Mouse (Mus musculus): ENCODE measurements around the gene Kiz. TPM values are rescaled to one million over a fixed set of nuclear protein-coding genes. Genes with fewer than 3 reads are reported as not detected.
A peak's percentile ranks its signal among the peaks of the same experiment; 100 is the strongest.

Gene Kiz
- total and polyA plus RNA-seq, 2 experiments from 2014 or later = 6.9 to 18.6 TPM

- Histone ChIP-seq H3K4me2 (ENCODE audit: low read depth, low read length) (no peak overlapping the region), H3K36me3 (ENCODE audit: insufficient read depth, low read length) (no peaks in the 10 kb centered on the region), H3K27ac (no peak overlapping the region), H3K27me3 (ENCODE audit: insufficient read depth, low read length) (no peaks in the 10 kb centered on the region), H3K9ac (replicated peaks; ENCODE audit: low read length) (no peak overlapping the region), H3K4me1 (ENCODE audit: insufficient read depth, low read length) (no peaks in the 10 kb centered on the region), H3K4me3 (ENCODE audit: low read length) (no peak overlapping the region), H3K9me3 (ENCODE audit: low read length) (no peaks in the 10 kb centered on the region)
- ATAC-seq (no peak), DNase-seq (ENCODE audit: low spot score) (no peak)
- 88% methylated on average over 1 of the region's 1 CpGs for WGBS
- TF ChIP-seq CTCF (IDR thresholded peaks at IDR 0.05; ENCODE audit: low read depth) = no peak
Observed at GRCm38 (mm10) chr2:146925296-146925695, 69.6 kb downstream of the Kiz start.

- H3K4me2 ChIP-seq (ENCODE audit: low read depth, low read length) = no peak overlapping the region
- H3K9ac ChIP-seq (replicated peaks; ENCODE audit: low read length) = no peak overlapping the region
- WGBS = 91% methylated on average over 4 of the region's 4 CpGs
- no peak for DNase-seq (ENCODE audit: low spot score)
- TF ChIP-seq CTCF (IDR thresholded peaks at IDR 0.05; ENCODE audit: low read depth) = no peak
- no peaks in the 10 kb centered on the region for H3K27me3 ChIP-seq (ENCODE audit: insufficient read depth, low read length)
- H3K36me3 ChIP-seq (ENCODE audit: insufficient read depth, low read length) = no peaks in the 10 kb centered on the region
- no peaks in the 10 kb centered on the region for H3K4me1 ChIP-seq (ENCODE audit: insufficient read depth, low read length)
- ATAC-seq = no peak
- no peaks in the 10 kb centered on the region for H3K9me3 ChIP-seq (ENCODE audit: low read length)
- H3K4me3 ChIP-seq (ENCODE audit: low read length) = no peak overlapping the region
- H3K27ac ChIP-seq = no peak overlapping the region
Observed at GRCm38 (mm10) chr2:146925846-146926245, 70.2 kb downstream of the Kiz start.

- Histone ChIP-seq H3K27me3 (ENCODE audit: insufficient read depth, low read length) (no peaks in the 10 kb centered on the region), H3K4me1 (ENCODE audit: insufficient read depth, low read length) (no peaks in the 10 kb centered on the region), H3K36me3 (ENCODE audit: insufficient read depth, low read length) (no peaks in the 10 kb centered on the region), H3K9me3 (ENCODE audit: low read length) (no peaks in the 10 kb centered on the region), H3K4me3 (ENCODE audit: low read length) (no peak overlapping the region), H3K4me2 (ENCODE audit: low read depth, low read length) (no peak overlapping the region), H3K27ac (no peak overlapping the region), H3K9ac (replicated peaks; ENCODE audit: low read length) (no peak overlapping the region)
- DNase-seq (ENCODE audit: low spot score) (no peak), ATAC-seq (no peak)
- WGBS = 31% methylated on average over 8 of the region's 8 CpGs
- no peak for TF ChIP-seq CTCF (IDR thresholded peaks at IDR 0.05; ENCODE audit: low read depth)
Observed at GRCm38 (mm10) chr2:146948223-146948776, 92.6 kb downstream of the Kiz start.

- ATAC-seq = no peak
- Histone ChIP-seq H3K27ac (no peak overlapping the region), H3K9ac (replicated peaks; ENCODE audit: low read length) (no peak overlapping the region), H3K4me2 (ENCODE audit: low read depth, low read length) (no peak overlapping the region), H3K9me3 (ENCODE audit: low read length) (no peaks in the 10 kb centered on the region), H3K27me3 (ENCODE audit: insufficient read depth, low read length) (no peaks in the 10 kb centered on the region), H3K4me1 (ENCODE audit: insufficient read depth, low read length) (no peaks in the 10 kb centered on the region), H3K36me3 (ENCODE audit: insufficient read depth, low read length) (no peaks in the 10 kb centered on the region), H3K4me3 (ENCODE audit: low read length) (no peak overlapping the region)
- no peak for DNase-seq (ENCODE audit: low spot score)
- 27% methylated on average over 6 of the region's 6 CpGs for WGBS
- TF ChIP-seq CTCF (IDR thresholded peaks at IDR 0.05; ENCODE audit: low read depth) = no peak
Observed at GRCm38 (mm10) chr2:146956366-146956765, 100.7 kb downstream of the Kiz start.

GRCm38 (mm10) chr2:146958398-146958911 is 102.8 kb downstream of the Kiz start:
- no peaks in the 10 kb centered on the region for H3K36me3 ChIP-seq (ENCODE audit: insufficient read depth, low read length)
- TF ChIP-seq CTCF (IDR thresholded peaks at IDR 0.05; ENCODE audit: low read depth) = peak; percentile 19; the same call in 1 of the 2 replicates
- no peaks in the 10 kb centered on the region for H3K27me3 ChIP-seq (ENCODE audit: insufficient read depth, low read length)

GRCm38 (mm10) chr2:146958951-146959821 is 103.5 kb downstream of the Kiz start:
- TF ChIP-seq CTCF (IDR thresholded peaks at IDR 0.05; ENCODE audit: low read depth) = peak; percentile 78

More at GRCm38 (mm10) chr2:146958398-146958911, 102.8 kb downstream of the Kiz start:
- peak overlapping the region; percentile 37 for H3K4me3 ChIP-seq (ENCODE audit: low read length)
- H3K4me2 ChIP-seq (ENCODE audit: low read depth, low read length) = peak overlapping the region; percentile 68
- H3K9ac ChIP-seq (replicated peaks; ENCODE audit: low read length) = peak overlapping the region; percentile 39
- DNase-seq (ENCODE audit: low spot score) (peak; percentile 84), ATAC-seq (peak; percentile 94)
- H3K4me1 ChIP-seq (ENCODE audit: insufficient read depth, low read length) = no peaks in the 10 kb centered on the region
- 8% methylated on average over 11 of the region's 11 CpGs for WGBS
- peak overlapping the region; percentile 86 for H3K27ac ChIP-seq
- H3K9me3 ChIP-seq (ENCODE audit: low read length) = no peaks in the 10 kb centered on the region

More at GRCm38 (mm10) chr2:146958951-146959821, 103.5 kb downstream of the Kiz start:
- Histone ChIP-seq H3K27ac (peak overlapping the region; percentile 86), H3K27me3 (ENCODE audit: insufficient read depth, low read length) (no peaks in the 10 kb centered on the region), H3K4me2 (ENCODE audit: low read depth, low read length) (peak overlapping the region; percentile 68), H3K9ac (replicated peaks; ENCODE audit: low read length) (peak overlapping the region; percentile 39), H3K4me3 (ENCODE audit: low read length) (peak overlapping the region; percentile 37), H3K36me3 (ENCODE audit: insufficient read depth, low read length) (no peaks in the 10 kb centered on the region), H3K9me3 (ENCODE audit: low read length) (no peaks in the 10 kb centered on the region), H3K4me1 (ENCODE audit: insufficient read depth, low read length) (no peaks in the 10 kb centered on the region)
- DNase-seq (ENCODE audit: low spot score) (peak; percentile 92), ATAC-seq (peak; percentile 87)
- 2% methylated on average over 21 of the region's 21 CpGs for WGBS
